Mouse (Mus musculus): ENCODE measurements around the gene Gm29609. TPM values are rescaled to one million over a fixed set of nuclear protein-coding genes. Genes with fewer than 3 reads are reported as not detected.
A peak's percentile ranks its signal among the peaks of the same experiment; 100 is the strongest.
"Not testable (repeated sequence)": the region's sequence is repeated elsewhere in the genome, so short reads cannot be mapped to it uniquely, and the experiment has no call there.

Gene Gm29609
- polyA plus RNA-seq, 1 experiment from 2014 or later, result 2.3 TPM

GRCm38 (mm10) chr5:31219070-31219469 lies 39.4 kb upstream of the Gm29609 start:
- WGBS, result 2% methylated on average over 2 of the region's 2 CpGs
- Histone ChIP-seq H3K4me2 (ENCODE audit: low read depth, low read length, severe bottlenecking) (peak overlapping the region; percentile 81), H3K9me3 (ENCODE audit: control insufficient read depth, low read length) (no peaks in the 10 kb centered on the region), H3K27ac (ENCODE audit: low read depth, low read length) (no peak overlapping the region), H3K9ac (ENCODE audit: low read length) (0 out of 2 replicates have a peak overlapping the region, but pooled peaks have one; percentile 29), H3K36me3 (ENCODE audit: control insufficient read depth, insufficient read depth, low read length) (no peaks in the 10 kb centered on the region), H3K4me3 (ENCODE audit: low read depth, low read length) (peak overlapping the region; percentile 95), H3K4me1 (replicated peaks; ENCODE audit: control insufficient read depth, insufficient read depth, low read length) (no peaks in the 10 kb centered on the region; the same call in 1 of the 2 replicates), H3K27me3 (ENCODE audit: control insufficient read depth, insufficient read depth, low read length) (no peaks in the 10 kb centered on the region)
- DNase-seq (ENCODE audit: low spot score), result no peak
- ATAC-seq (replicated peaks; ENCODE audit: low FRiP score), result no peak

GRCm38 (mm10) chr5:31218294-31218693 lies 38.6 kb upstream of the Gm29609 start:
- no peak overlapping the region for H3K4me2 ChIP-seq (ENCODE audit: low read depth, low read length, severe bottlenecking)

DNA sequence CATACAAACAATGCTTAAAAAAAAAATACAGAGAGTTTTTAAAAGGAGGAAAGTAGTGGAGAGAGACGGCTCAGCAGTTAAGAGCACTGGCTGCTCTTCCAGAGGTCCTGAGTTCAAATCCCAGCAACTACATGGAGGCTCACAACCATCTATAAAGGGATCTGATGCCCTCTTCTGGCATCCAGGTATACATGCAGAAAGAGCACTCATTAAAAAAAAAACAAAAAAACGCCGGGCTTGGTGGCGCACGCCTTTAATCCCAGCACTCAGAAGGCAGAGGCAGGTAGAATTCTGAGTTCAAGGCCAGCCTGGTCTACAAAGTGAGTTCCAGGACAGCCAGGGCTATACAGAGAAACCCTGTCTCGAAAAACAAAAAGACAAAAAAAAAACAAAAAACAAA lies 36.8 kb upstream of the Gm29609 start:
- H3K9me3 ChIP-seq (ENCODE audit: control insufficient read depth, low read length); H3K27ac ChIP-seq (ENCODE audit: low read depth, low read length); H3K9ac ChIP-seq (ENCODE audit: low read length); DNase-seq (ENCODE audit: low spot score); H3K4me1 ChIP-seq (replicated peaks; ENCODE audit: control insufficient read depth, insufficient read depth, low read length); H3K4me3 ChIP-seq (ENCODE audit: low read depth, low read length); H3K27me3 ChIP-seq (ENCODE audit: control insufficient read depth, insufficient read depth, low read length); H3K36me3 ChIP-seq (ENCODE audit: control insufficient read depth, insufficient read depth, low read length); ATAC-seq (replicated peaks; ENCODE audit: low FRiP score); H3K4me2 ChIP-seq (ENCODE audit: low read depth, low read length, severe bottlenecking): not testable (repeated sequence)
- 89% methylated on average over 6 of the region's 6 CpGs for WGBS

More at GRCm38 (mm10) chr5:31218294-31218693, 38.6 kb upstream of the Gm29609 start:
- Histone ChIP-seq H3K27ac (ENCODE audit: low read depth, low read length) (no peak overlapping the region), H3K9ac (ENCODE audit: low read length) (no peak overlapping the region), H3K4me1 (replicated peaks; ENCODE audit: control insufficient read depth, insufficient read depth, low read length) (no peaks in the 10 kb centered on the region; the same call in 1 of the 2 replicates), H3K4me3 (ENCODE audit: low read depth, low read length) (no peak overlapping the region), H3K36me3 (ENCODE audit: control insufficient read depth, insufficient read depth, low read length) (no peaks in the 10 kb centered on the region), H3K27me3 (ENCODE audit: control insufficient read depth, insufficient read depth, low read length) (no peaks in the 10 kb centered on the region), H3K9me3 (ENCODE audit: control insufficient read depth, low read length) (no peaks in the 10 kb centered on the region)
- DNase-seq (ENCODE audit: low spot score) (no peak), ATAC-seq (replicated peaks; ENCODE audit: low FRiP score) (no peak)
- WGBS, result 76% methylated on average over 7 of the region's 7 CpGs

DNA sequence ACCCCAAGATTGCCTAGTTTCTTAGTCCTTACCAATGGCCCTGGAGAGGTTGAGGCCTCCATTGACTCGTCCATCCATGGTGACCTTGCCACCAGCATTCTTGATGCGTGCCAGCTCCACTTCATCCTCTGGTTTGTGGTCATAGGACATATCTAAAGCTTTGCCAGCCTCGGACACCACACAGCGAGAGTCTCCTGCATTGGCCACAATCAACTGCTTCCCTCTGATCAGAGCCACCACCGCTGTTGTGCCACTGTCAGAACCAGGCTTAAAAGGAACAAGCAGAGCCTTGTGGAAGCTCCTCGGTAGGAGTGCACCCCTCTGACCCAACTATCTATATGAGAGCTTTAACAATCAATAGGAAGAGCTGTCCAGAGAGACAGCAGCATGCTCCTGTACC lies 24.7 kb upstream of the Gm29609 start:
- Histone ChIP-seq H3K36me3 (ENCODE audit: control insufficient read depth, insufficient read depth, low read length) (peaks cover 21% of the 10 kb centered on the region; the same call in 1 of the 2 replicates), H3K4me3 (ENCODE audit: low read depth, low read length) (no peak overlapping the region), H3K9ac (ENCODE audit: low read length) (no peak overlapping the region), H3K9me3 (ENCODE audit: control insufficient read depth, low read length) (peaks cover 5% of the 10 kb centered on the region), H3K4me1 (replicated peaks; ENCODE audit: control insufficient read depth, insufficient read depth, low read length) (peaks cover 9% of the 10 kb centered on the region; the same call in 1 of the 2 replicates), H3K27me3 (ENCODE audit: control insufficient read depth, insufficient read depth, low read length) (no peaks in the 10 kb centered on the region), H3K4me2 (ENCODE audit: low read depth, low read length, severe bottlenecking) (no peak overlapping the region), H3K27ac (ENCODE audit: low read depth, low read length) (no peak overlapping the region)
- ATAC-seq (replicated peaks; ENCODE audit: low FRiP score) (no peak), DNase-seq (ENCODE audit: low spot score) (no peak)
- WGBS, result 95% methylated on average over 6 of the region's 6 CpGs

DNA sequence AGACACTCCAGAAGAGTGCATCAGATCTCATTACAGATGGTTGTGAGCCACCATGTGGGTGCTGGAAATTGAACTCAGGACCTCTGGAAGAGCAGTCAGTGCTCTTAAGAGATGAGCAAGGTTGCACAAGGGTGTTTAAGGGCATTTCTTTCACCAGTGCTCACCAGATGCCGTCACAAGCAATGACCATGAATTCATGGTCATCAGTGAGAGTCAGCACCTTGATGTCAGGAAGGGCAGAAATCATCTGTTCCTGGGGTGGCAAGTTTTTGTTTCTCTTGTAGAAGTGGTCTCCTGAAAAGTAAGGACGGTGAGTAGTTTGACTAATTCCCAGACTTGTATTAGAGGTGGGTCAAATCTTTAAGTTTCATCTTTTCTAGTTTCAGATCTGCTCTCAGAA lies 24.2 kb upstream of the Gm29609 start:
- H3K27me3 ChIP-seq (ENCODE audit: control insufficient read depth, insufficient read depth, low read length), result no peaks in the 10 kb centered on the region
- no peak overlapping the region for H3K4me2 ChIP-seq (ENCODE audit: low read depth, low read length, severe bottlenecking)
- H3K36me3 ChIP-seq (ENCODE audit: control insufficient read depth, insufficient read depth, low read length), result peaks cover 25% of the 10 kb centered on the region; the same call in 1 of the 2 replicates
- peaks cover 5% of the 10 kb centered on the region for H3K9me3 ChIP-seq (ENCODE audit: control insufficient read depth, low read length)
- ATAC-seq (replicated peaks; ENCODE audit: low FRiP score) (no peak), DNase-seq (ENCODE audit: low spot score) (no peak)
- H3K4me1 ChIP-seq (replicated peaks; ENCODE audit: control insufficient read depth, insufficient read depth, low read length), result peaks cover 9% of the 10 kb centered on the region; the same call in 1 of the 2 replicates
- no peak overlapping the region for H3K9ac ChIP-seq (ENCODE audit: low read length)
- H3K4me3 ChIP-seq (ENCODE audit: low read depth, low read length), result no peak overlapping the region
- H3K27ac ChIP-seq (ENCODE audit: low read depth, low read length), result no peak overlapping the region
- 92% methylated on average over 2 of the region's 2 CpGs for WGBS

DNA sequence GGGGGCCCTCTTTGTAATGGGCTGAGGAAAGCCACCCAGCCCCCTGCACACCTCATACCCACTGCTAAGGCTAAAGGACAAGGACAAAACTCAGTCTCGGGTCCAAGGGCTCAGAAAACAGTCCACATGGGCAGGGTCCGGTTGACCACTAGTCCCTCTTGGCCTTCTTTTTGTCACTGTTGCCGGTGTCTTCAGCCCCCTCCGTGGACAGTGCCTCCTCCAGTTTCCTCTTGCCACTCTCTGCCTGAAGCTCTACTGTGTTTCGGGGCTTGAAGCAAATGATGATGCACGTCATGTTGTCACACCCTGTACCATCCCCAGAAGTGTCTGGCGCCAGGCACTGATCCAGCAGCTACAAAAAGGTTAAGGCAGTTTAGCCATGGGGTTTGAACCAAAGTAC lies 23.2 kb upstream of the Gm29609 start:
- Histone ChIP-seq H3K9me3 (ENCODE audit: control insufficient read depth, low read length) (peaks cover 5% of the 10 kb centered on the region), H3K27ac (ENCODE audit: low read depth, low read length) (peak overlapping the region; percentile 78), H3K36me3 (ENCODE audit: control insufficient read depth, insufficient read depth, low read length) (peaks cover 32% of the 10 kb centered on the region; the same call in 1 of the 2 replicates), H3K4me1 (replicated peaks; ENCODE audit: control insufficient read depth, insufficient read depth, low read length) (peaks cover 9% of the 10 kb centered on the region; the same call in 1 of the 2 replicates), H3K9ac (ENCODE audit: low read length) (peak overlapping the region; percentile 83; the same call in 1 of the 2 replicates), H3K27me3 (ENCODE audit: control insufficient read depth, insufficient read depth, low read length) (no peaks in the 10 kb centered on the region), H3K4me3 (ENCODE audit: low read depth, low read length) (peak overlapping the region; percentile 76), H3K4me2 (ENCODE audit: low read depth, low read length, severe bottlenecking) (peak overlapping the region; percentile 71)
- no peak for DNase-seq (ENCODE audit: low spot score)
- no peak for ATAC-seq (replicated peaks; ENCODE audit: low FRiP score)
- WGBS, result 84% methylated on average over 7 of the region's 7 CpGs

GRCm38 (mm10) chr5:31201742-31202590 lies 22.3 kb upstream of the Gm29609 start, which contains the start of gene Zfp513:
Gene Zfp513, minus strand, starts transcription at chr5:31202303.
- H3K4me2 ChIP-seq (ENCODE audit: low read depth, low read length, severe bottlenecking), result peak within 1 kb of the TSS; percentile 88

DNA sequence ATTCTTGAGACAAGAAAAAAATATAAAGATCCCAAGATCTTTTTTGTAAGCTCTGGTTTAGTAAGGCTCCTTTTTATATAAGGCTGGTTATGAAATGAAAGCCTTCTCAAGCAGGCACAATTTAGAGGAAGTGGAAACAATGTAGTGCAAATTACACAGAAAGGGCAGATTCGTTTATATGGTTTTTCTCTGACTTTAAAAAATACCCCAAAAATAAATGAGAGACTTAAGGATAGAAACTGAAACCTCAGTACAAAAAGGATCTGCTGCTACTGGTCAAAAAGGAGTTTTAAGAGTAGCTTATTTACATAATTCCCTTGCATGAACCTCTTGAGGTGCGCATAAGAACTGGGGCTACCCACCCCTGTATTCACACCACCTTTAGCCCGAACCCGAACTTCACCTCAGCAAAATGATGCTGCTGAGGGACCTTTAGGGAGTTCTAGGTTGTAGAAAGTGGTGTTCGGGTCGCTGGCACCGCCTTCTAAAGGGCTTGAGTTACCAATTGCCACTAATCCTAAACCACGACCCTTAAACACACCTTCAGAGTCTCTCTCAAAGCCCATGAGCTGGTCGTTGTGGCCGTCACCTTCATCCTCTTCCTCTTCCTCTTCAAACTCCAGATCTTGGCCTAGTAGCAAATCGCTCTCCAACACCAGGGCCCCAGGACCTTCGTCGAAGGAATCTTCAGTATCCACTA lies 21.5 kb upstream of the Gm29609 start:
- DNase-seq (ENCODE audit: low spot score) (no peak), ATAC-seq (replicated peaks; ENCODE audit: low FRiP score) (no peak)
- WGBS, result 23% methylated on average over 13 of the region's 13 CpGs
- Histone ChIP-seq H3K27me3 (ENCODE audit: control insufficient read depth, insufficient read depth, low read length) (no peaks in the 10 kb centered on the region), H3K4me3 (ENCODE audit: low read depth, low read length) (peak overlapping the region; percentile 76), H3K9ac (ENCODE audit: low read length) (peak overlapping the region; percentile 83), H3K36me3 (ENCODE audit: control insufficient read depth, insufficient read depth, low read length) (peaks cover 34% of the 10 kb centered on the region; the same call in 1 of the 2 replicates), H3K9me3 (ENCODE audit: control insufficient read depth, low read length) (peaks cover 5% of the 10 kb centered on the region), H3K4me2 (ENCODE audit: low read depth, low read length, severe bottlenecking) (peak overlapping the region; percentile 88), H3K4me1 (replicated peaks; ENCODE audit: control insufficient read depth, insufficient read depth, low read length) (peaks cover 9% of the 10 kb centered on the region; the same call in 1 of the 2 replicates), H3K27ac (ENCODE audit: low read depth, low read length) (peak overlapping the region; percentile 75; the same call in 1 of the 2 replicates)

More at GRCm38 (mm10) chr5:31201742-31202590, 22.3 kb upstream of the Gm29609 start, which contains the start of gene Zfp513:
- WGBS, result under 1% methylated on average over 53 of the region's 53 CpGs
- Histone ChIP-seq H3K9me3 (ENCODE audit: control insufficient read depth, low read length) (peaks cover 5% of the 10 kb centered on the region), H3K4me3 (ENCODE audit: low read depth, low read length) (peak within 1 kb of the TSS; percentile 76), H3K4me1 (replicated peaks; ENCODE audit: control insufficient read depth, insufficient read depth, low read length) (peaks cover 9% of the 10 kb centered on the region; the same call in 1 of the 2 replicates), H3K27me3 (ENCODE audit: control insufficient read depth, insufficient read depth, low read length) (no peaks in the 10 kb centered on the region), H3K36me3 (ENCODE audit: control insufficient read depth, insufficient read depth, low read length) (peaks cover 33% of the 10 kb centered on the region; the same call in 1 of the 2 replicates), H3K9ac (ENCODE audit: low read length) (peak within 1 kb of the TSS; percentile 83), H3K27ac (ENCODE audit: low read depth, low read length) (peak within 1 kb of the TSS; percentile 78)
- ATAC-seq (replicated peaks; ENCODE audit: low FRiP score), result peak; percentile 96
- DNase-seq (ENCODE audit: low spot score), result peak; percentile 97
